Mouse (Mus musculus): ENCODE measurements around the gene Gm16253.

DNA sequence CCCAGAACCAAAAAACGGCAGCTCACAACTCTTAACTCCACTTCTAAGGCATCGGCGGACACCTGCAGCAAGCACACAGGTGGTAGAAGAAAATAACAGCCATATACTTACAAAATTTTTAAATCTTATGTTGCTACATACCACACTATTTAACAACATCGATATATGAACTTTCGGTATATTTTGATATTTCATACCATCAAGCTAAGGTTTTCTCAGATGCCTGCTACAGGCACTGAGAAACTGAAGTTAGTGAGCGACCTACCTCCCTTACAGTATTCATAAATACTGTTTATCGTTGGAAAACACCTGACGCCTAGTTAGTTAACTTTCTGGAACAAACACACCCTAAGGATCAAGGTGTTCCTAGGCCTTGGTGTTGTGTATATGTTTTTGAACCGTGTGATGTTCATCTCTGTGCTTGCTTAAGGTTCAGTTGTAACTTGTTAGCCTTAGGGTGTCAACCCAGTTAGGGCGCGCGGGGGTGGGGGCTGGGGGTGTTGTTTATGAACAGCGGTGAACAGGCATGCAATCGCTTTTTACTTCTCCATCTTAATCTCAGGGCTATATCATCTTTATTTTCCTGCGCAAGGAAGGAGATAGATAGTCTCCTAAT, 20.7 kb upstream of the Gm16253 start:
- TF ChIP-seq CTCF (IDR thresholded peaks at IDR 0.05; ENCODE audit: extremely low read depth, insufficient read length, insufficient replicate concordance, low read depth, low read length) (no peak), POLR2A (IDR thresholded peaks at IDR 0.05; ENCODE audit: low read depth, low read length) (no peak)
